Mouse (Mus musculus) kidney, postnatal 0 days (tissue): ENCODE data around the gene Catip. TPM values are rescaled to one million over a fixed set of nuclear protein-coding genes. Genes with fewer than 3 reads are reported as not detected.

Experiments used
- ATAC-seq: fragments of 200-750 bp; cut with Nextera tagmentation; replicated peaks from 2 replicates; pipeline ENCODE4 v1.8.0; 2017; ENCODE audit warnings: low read depth, moderate number of reproducible peaks, moderate TSS enrichment, moderate library complexity; ENCODE audit not compliant: low FRiP score
- DNase-seq: peaks from one replicate; pipeline ENCODE4 v3.0.0-alpha.2; 2016; ENCODE audit warnings: low spot score
- H3K27ac ChIP-seq: fragments of 300-500 bp; sonication (generic); 2 replicates; pipeline ENCODE4 v1.5.1; 2014; ENCODE audit warnings: mild to moderate bottlenecking
- H3K27me3 ChIP-seq: fragments of 300-500 bp; sonication (generic); 2 replicates; pipeline ENCODE4 v1.6.1; 2014; ENCODE audit warnings: low read length, mixed read lengths; ENCODE audit not compliant: insufficient read depth
- H3K36me3 ChIP-seq: fragments of 300-500 bp; sonication (generic); 2 replicates; pipeline ENCODE4 v1.6.1; 2014; ENCODE audit warnings: low read length, mixed read lengths; ENCODE audit not compliant: insufficient read depth
- H3K4me1 ChIP-seq: fragments of 300-500 bp; sonication (generic); replicated peaks from 2 replicates; pipeline ENCODE4 v1.6.1; 2014; ENCODE audit warnings: antibody characterized with exemption, low read length, mixed read lengths; ENCODE audit not compliant: insufficient read depth
- H3K4me2 ChIP-seq: fragments of 300-500 bp; sonication (generic); 2 replicates; pipeline ENCODE4 v1.6.1; 2014; ENCODE audit warnings: mild to moderate bottlenecking, low read length, moderate library complexity, mixed read lengths
- H3K4me3 ChIP-seq: fragments of 300-500 bp; sonication (generic); replicated peaks from 2 replicates; pipeline ENCODE4 v1.5.1; 2014; ENCODE audit warnings: low read depth, low read length
- H3K9ac ChIP-seq: fragments of 300-500 bp; sonication (generic); 2 replicates; pipeline ENCODE4 v1.6.1; 2014; ENCODE audit warnings: low read depth, low read length
- H3K9me3 ChIP-seq: fragments of 300-500 bp; sonication (generic); replicated peaks from 2 replicates; pipeline ENCODE4 v1.6.1; 2016; ENCODE audit warnings: low read length, inconsistent platforms, mixed read lengths
- CTCF ChIP-seq: IDR thresholded peaks from 2 replicates; pipeline ENCODE4 v1.5.1; 2016; ENCODE audit warnings: antibody characterized with exemption, low read depth, mild to moderate bottlenecking, moderate library complexity
- WGBS: fragments of 180-500 bp; shearing (Covaris S2); extraction: QIAGEN DNeasy Blood & Tissue Kit; methylation state at CpG from one replicate; pipeline ENCODE4 v1.1.7; 2014; 5-methylcytosine and 5-hydroxymethylcytosine counted together
- polyA plus RNA-seq: library from polyadenylated mRNA; unstranded; fragments of >200 nt; fragmentation: Nextera tagmentation; extraction: Ambion mirVana; gene quantifications from 2 replicates; pipeline ENCODE4 v1.2.1, GENCODE M21; 2015

Gene Catip
- polyA plus RNA-seq, 1 experiment from 2014 or later, result 0.75 TPM

DNA sequence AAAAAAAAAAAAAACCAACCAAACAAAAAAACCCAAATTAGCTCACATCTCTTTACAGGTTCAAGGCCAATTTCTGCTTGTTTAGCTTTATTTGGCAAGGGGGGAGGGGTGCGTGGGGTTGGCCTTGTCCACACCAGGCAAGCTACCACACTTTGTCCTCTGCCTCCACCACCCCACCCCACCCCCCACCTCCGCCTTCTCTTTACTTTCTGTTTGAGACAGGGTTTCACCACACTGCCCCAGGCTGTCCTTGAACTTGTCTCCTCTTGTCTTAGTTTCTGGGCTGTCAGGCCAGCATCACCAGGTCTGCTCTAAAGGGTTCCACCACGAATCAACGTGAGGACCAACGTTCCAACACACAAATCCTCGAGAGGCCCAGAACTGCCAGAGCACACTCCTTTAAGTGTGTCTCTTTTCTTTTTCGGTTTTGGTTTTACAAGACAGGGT, 17.2 kb downstream of the Catip start:
- Histone ChIP-seq H3K9me3 (no peaks in the 10 kb centered on the region), H3K4me2 (no peak overlapping the region), H3K27me3 (no peaks in the 10 kb centered on the region), H3K27ac (no peak overlapping the region), H3K4me1 (no peaks in the 10 kb centered on the region), H3K4me3 (no peak overlapping the region), H3K36me3 (no peaks in the 10 kb centered on the region), H3K9ac (no peak overlapping the region)
- no peak for DNase-seq
- 84% methylated on average over 7 of the region's 7 CpGs for WGBS
- no peak for ATAC-seq
- TF ChIP-seq CTCF, result no peak

DNA sequence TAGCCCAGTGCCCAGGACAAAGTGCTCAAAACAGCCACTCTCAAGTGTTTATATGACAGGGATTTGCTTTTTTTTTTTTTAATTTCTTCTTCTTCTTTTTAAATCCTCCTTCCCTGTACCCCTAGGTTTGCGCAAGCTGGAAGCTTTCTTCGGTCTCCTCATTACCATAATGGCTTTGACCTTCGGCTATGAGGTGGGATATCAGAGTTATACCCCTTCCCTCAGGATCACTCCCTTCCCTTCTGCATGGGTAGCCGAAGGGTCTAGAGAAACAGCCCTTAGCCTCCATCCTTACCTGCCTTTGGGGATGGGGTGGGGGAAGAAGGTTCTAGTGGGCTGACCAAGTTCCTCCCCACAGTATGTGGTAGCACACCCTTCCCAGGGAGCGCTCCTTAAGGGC, 18.6 kb downstream of the Catip start:
- H3K36me3 ChIP-seq, result no peaks in the 10 kb centered on the region
- no peak overlapping the region for H3K9ac ChIP-seq
- 82% methylated on average over 5 of the region's 5 CpGs for WGBS
- no peaks in the 10 kb centered on the region for H3K27me3 ChIP-seq
- H3K4me1 ChIP-seq, result no peaks in the 10 kb centered on the region
- TF ChIP-seq CTCF, result no peak
- H3K27ac ChIP-seq, result no peak overlapping the region
- H3K4me2 ChIP-seq, result no peak overlapping the region
- ATAC-seq (no peak), DNase-seq (no peak)
- H3K9me3 ChIP-seq, result no peaks in the 10 kb centered on the region
- no peak overlapping the region for H3K4me3 ChIP-seq

DNA sequence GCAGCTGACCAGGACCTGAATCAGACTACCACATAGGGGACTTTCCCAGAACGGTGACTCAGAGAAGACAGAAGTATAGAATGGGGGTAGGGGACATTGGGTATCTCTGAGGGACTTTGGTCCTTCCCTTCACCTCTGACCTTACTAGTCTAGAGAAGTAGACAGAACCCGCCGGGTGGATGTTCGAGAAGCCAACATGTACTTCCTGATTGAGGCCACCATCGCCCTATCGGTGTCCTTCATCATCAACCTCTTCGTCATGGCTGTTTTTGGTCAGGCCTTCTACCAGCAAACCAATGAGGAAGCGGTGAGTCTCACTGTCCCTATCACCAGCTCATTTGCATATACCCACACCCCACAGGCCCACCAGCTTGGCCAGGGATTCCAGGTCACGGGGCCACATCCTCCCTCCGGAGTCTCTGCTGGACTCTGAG, 19.7 kb downstream of the Catip start:
- ATAC-seq (no peak; the same call in 1 of the 2 replicates), DNase-seq (no peak)
- WGBS, result 91% methylated on average over 10 of the region's 10 CpGs
- H3K4me2 ChIP-seq, result no peak overlapping the region
- H3K36me3 ChIP-seq, result no peaks in the 10 kb centered on the region
- H3K27me3 ChIP-seq, result no peaks in the 10 kb centered on the region
- H3K9me3 ChIP-seq, result no peaks in the 10 kb centered on the region
- H3K4me3 ChIP-seq, result no peak overlapping the region
- no peak overlapping the region for H3K9ac ChIP-seq
- TF ChIP-seq CTCF, result no peak
- H3K4me1 ChIP-seq, result no peaks in the 10 kb centered on the region
- H3K27ac ChIP-seq, result no peak overlapping the region

DNA sequence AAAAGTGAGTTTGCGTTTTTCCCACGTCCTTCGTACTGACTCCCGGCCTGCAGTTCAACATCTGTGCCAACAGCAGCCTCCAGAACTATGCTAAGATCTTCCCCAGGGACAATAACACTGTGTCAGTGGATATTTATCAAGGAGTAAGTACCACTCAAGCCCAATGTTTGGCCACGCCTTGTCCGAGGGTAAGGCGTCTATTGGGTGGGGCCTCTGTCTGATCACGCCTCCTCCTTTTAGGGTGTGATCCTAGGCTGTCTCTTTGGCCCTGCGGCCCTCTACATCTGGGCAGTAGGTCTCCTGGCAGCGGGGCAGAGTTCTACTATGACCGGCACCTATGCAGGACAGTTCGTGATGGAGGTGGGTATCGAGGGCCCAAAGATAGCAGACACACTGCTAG, 21.5 kb downstream of the Catip start:
- 0 out of 2 replicates have a peak, but pooled peaks cover 5% of the 10 kb centered on the region for H3K4me1 ChIP-seq
- TF ChIP-seq CTCF, result no peak
- no peaks in the 10 kb centered on the region for H3K27me3 ChIP-seq
- no peak overlapping the region for H3K4me3 ChIP-seq
- H3K27ac ChIP-seq, result no peak overlapping the region
- H3K9me3 ChIP-seq, result no peaks in the 10 kb centered on the region
- H3K36me3 ChIP-seq, result no peaks in the 10 kb centered on the region
- H3K4me2 ChIP-seq, result no peak overlapping the region
- WGBS, result 83% methylated on average over 13 of the region's 13 CpGs
- H3K9ac ChIP-seq, result no peak overlapping the region
- DNase-seq (no peak), ATAC-seq (no peak)

DNA sequence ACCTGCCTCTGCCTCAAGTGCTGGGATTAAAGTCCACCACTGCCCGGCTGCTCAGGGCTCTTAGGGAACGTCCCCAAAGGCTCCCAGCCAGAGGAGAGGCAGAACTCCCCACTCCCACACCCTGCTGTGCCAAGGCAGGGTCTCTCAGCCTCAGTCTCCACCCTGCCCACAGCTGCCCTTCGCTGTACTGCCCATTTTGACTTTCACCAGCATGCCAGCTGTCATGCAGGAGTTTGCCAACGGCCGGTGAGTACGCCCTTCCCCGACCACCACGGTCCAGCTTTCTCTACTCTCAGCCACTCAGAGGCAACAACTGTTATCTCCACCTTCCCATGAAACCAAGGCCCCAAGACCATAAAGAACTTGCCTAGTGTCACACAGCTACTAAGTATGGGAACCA, 22.6 kb downstream of the Catip start:
- no peaks in the 10 kb centered on the region for H3K36me3 ChIP-seq
- DNase-seq (no peak), ATAC-seq (no peak)
- no peak overlapping the region for H3K4me3 ChIP-seq
- H3K4me2 ChIP-seq, result no peak overlapping the region
- 80% methylated on average over 8 of the region's 8 CpGs for WGBS
- H3K4me1 ChIP-seq, result 0 out of 2 replicates have a peak, but pooled peaks cover 5% of the 10 kb centered on the region
- no peaks in the 10 kb centered on the region for H3K27me3 ChIP-seq
- no peaks in the 10 kb centered on the region for H3K9me3 ChIP-seq
- no peak overlapping the region for H3K27ac ChIP-seq
- no peak overlapping the region for H3K9ac ChIP-seq
- no peak for TF ChIP-seq CTCF

DNA sequence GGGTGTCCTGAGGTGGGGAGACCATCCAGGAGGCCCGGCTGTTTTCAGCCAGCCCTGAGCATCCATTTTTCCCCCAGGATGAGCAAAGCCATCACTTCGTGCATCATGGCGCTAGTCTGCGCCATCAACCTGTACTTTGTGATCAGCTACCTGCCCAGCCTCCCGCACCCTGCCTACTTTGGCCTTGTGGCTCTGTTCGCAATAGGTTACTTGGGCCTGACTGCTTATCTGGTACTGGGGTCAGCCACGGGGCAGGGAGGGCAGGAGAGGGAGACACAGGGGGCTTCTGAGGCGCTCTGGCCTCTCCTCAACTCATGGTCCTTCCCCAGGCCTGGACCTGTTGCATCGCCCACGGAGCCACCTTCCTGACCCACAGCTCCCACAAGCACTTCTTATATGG, 23.2 kb downstream of the Catip start:
- WGBS, result 93% methylated on average over 10 of the region's 10 CpGs
- no peak for TF ChIP-seq CTCF
- H3K9me3 ChIP-seq, result no peaks in the 10 kb centered on the region
- no peak overlapping the region for H3K4me3 ChIP-seq
- no peak for ATAC-seq
- no peak overlapping the region for H3K9ac ChIP-seq
- no peak for DNase-seq
- no peak overlapping the region for H3K4me2 ChIP-seq
- H3K27ac ChIP-seq, result no peak overlapping the region
- H3K4me1 ChIP-seq, result peaks cover 7% of the 10 kb centered on the region; the same call in 1 of the 2 replicates
- no peaks in the 10 kb centered on the region for H3K27me3 ChIP-seq
- H3K36me3 ChIP-seq, result no peaks in the 10 kb centered on the region

DNA sequence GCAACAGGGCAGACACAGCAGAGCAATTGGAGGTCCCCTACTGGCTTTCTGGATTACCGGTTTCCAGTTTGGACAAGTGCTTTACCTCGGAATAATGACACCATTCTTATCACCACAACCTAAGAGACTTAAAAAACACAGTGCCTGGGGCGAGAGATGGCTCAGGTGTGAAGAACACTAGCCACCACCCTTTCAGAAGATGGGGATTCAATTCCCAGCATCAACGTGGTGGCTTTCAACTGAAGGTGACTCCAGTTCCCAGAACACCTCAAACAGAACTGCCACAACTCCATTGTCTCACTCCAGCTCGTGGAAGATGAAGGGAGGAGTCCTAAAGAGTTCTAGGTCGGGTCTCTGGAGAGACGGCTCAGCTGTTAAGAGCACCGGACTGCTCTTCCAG, 23.6 kb downstream of the Catip start:
- Histone ChIP-seq H3K27ac (no peak overlapping the region), H3K4me2 (no peak overlapping the region), H3K9ac (no peak overlapping the region), H3K36me3 (no peaks in the 10 kb centered on the region), H3K27me3 (no peaks in the 10 kb centered on the region), H3K4me3 (no peak overlapping the region), H3K4me1 (peaks cover 12% of the 10 kb centered on the region), H3K9me3 (no peaks in the 10 kb centered on the region)
- ATAC-seq, result no peak
- no peak for TF ChIP-seq CTCF
- DNase-seq, result no peak
- WGBS, result 85% methylated on average over 8 of the region's 8 CpGs
